Mouse (Mus musculus): ENCODE measurements around the gene Sox3.

- TF ChIP-seq CTCF (conservative IDR thresholded peaks at IDR 0.05; ENCODE audit: insufficient read depth, insufficient read length, low read depth, low read length) = no peak
- no peak for TF ChIP-seq POLR2A (IDR thresholded peaks at IDR 0.05; ENCODE audit: low read depth, low read length)
Observed at GRCm38 (mm10) chrX:60899546-60899945, 6.3 kb upstream of the Sox3 start.
